Mouse (Mus musculus) gastrocnemius, adult 18-20 months (tissue): ENCODE results near the gene Iapp. TPM values are rescaled to one million over a fixed set of nuclear protein-coding genes. Genes with fewer than 3 reads are reported as not detected.

Source experiments
- total RNA-seq, 2 experiments: library from RNA; stranded (reverse); gene quantifications; 2 replicates each; pipeline ENCODE4 v1.2.3; 2021

Iapp gene
- total RNA-seq, 2 experiments from 2014 or later: not detected

Other genes with a start within 250 kb of the Iapp start
- gene Slco1a6, start 89.9 kb upstream of the Iapp start, total RNA-seq: under 1 TPM in 1 of 2 experiments, not detected in 1; 0.14 TPM
- gene Slco1a5, start 24.6 kb downstream of the Iapp start, total RNA-seq: not detected
- gene Pyroxd1, start 47.2 kb downstream of the Iapp start, total RNA-seq: 1 to 10 TPM; 8.9 to 9.5 TPM
- 1 to 10 TPM; 4.9 to 5.2 TPM for gene Recql, start 88.7 kb downstream of the Iapp start, total RNA-seq
- gene Golt1b, start 88.8 kb downstream of the Iapp start, total RNA-seq: 10 to 100 TPM; 14.6 to 15.3 TPM
- gene Spx, start 115.0 kb downstream of the Iapp start, total RNA-seq: not detected
- gene Gys2, start 174.7 kb downstream of the Iapp start, total RNA-seq: under 1 TPM in 1 of 2 experiments, not detected in 1; 0.21 TPM
- 100 to 1,000 TPM; 379 to 613 TPM for gene Ldhb, start 209.5 kb downstream of the Iapp start, total RNA-seq